Mouse (Mus musculus) myocyte (in vitro differentiated cells): Measurements from ENCODE around the gene Smad1.

Source experiments
- MAX ChIP-seq: IDR thresholded peaks from one replicate; pipeline ENCODE4 v1.6.1; 2011; ENCODE audit warnings: low read depth, mild to moderate bottlenecking, control low read depth
- POLR2A ChIP-seq: IDR thresholded peaks from one replicate; pipeline ENCODE4 v1.6.1; 2011; ENCODE audit warnings: low read depth, mild to moderate bottlenecking, control low read depth, moderate library complexity; ENCODE audit not compliant: insufficient read length
- POLR2AphosphoS2 ChIP-seq: IDR thresholded peaks from one replicate; pipeline ENCODE4 v1.6.1; 2011; ENCODE audit warnings: low read depth, control low read depth; ENCODE audit not compliant: insufficient read length
- SRF ChIP-seq: IDR thresholded peaks from one replicate; pipeline ENCODE4 v1.6.1; 2011; ENCODE audit warnings: low read depth; ENCODE audit not compliant: control insufficient read depth, insufficient read length

- TF ChIP-seq POLR2A (no peak), SRF (no peak), MAX (no peak), POLR2AphosphoS2 (no peak)
Measured at GRCm38 (mm10) chr8:79329735-79330134, 69.6 kb downstream of the Smad1 start.
